Mouse (Mus musculus) erythroblast, embryonic 14.5 days (primary cell): Measurements from ENCODE around the gene Ltbp1.

Experiments used
- GATA1 ChIP-seq: IDR thresholded peaks from 2 replicates; pipeline ENCODE4 v1.6.1; 2012; ENCODE audit warnings: low read length, inconsistent platforms, mixed read lengths
- TAL1 ChIP-seq: IDR thresholded peaks from 3 replicates; pipeline ENCODE4 v1.6.1; 2012; ENCODE audit warnings: low read length, inconsistent platforms, mixed read lengths

GRCm38 (mm10) chr17:75208164-75208698 is 202.9 kb downstream of the Ltbp1 start:
- no peak for TF ChIP-seq TAL1
- no peak for TF ChIP-seq GATA1
